Mouse (Mus musculus): ENCODE data around the gene Anp32a.

- TF ChIP-seq CTCF (IDR thresholded peaks at IDR 0.05; ENCODE audit: low read depth, low read length) (no peak), GATA1 (IDR thresholded peaks at IDR 0.05; ENCODE audit: borderline replicate concordance, low read length) (no peak), TAL1 (conservative IDR thresholded peaks at IDR 0.05; ENCODE audit: low read depth, low read length) (no peak), GATA2 (IDR thresholded peaks at IDR 0.05; ENCODE audit: borderline replicate concordance, low read depth, low read length) (no peak), POLR2AphosphoS5 (IDR thresholded peaks at IDR 0.05; ENCODE audit: insufficient replicate concordance, low read depth, low read length) (no peak)
These were observed 31.6 kb downstream of the Anp32a start for GRCm38 (mm10) chr9:62372556-62373221.
